Mouse (Mus musculus) limb, embryonic 14.5 days (tissue): ENCODE data around the gene Klhl1. TPM values are rescaled to one million over a fixed set of nuclear protein-coding genes. Genes with fewer than 3 reads are reported as not detected.

Experiments
- ATAC-seq: fragments of 200-750 bp; cut with Nextera tagmentation; 2 replicates; pipeline ENCODE4 v1.8.0; 2017; ENCODE audit warnings: low read depth, moderate number of reproducible peaks, moderate TSS enrichment; ENCODE audit not compliant: low FRiP score
- DNase-seq: peaks from one replicate; pipeline ENCODE4 v3.0.0-alpha.2; 2015; ENCODE audit warnings: low spot score
- H3K27ac ChIP-seq: fragments of 300-500 bp; sonication (generic); replicated peaks from 2 replicates; pipeline ENCODE4 v1.5.1; 2014; ENCODE audit warnings: low read depth, mild to moderate bottlenecking, low read length, moderate library complexity, mixed read lengths
- H3K27me3 ChIP-seq: fragments of 300-500 bp; sonication (generic); 2 replicates; pipeline ENCODE4 v1.6.1; 2014; ENCODE audit warnings: low read length, mixed read lengths; ENCODE audit not compliant: control insufficient read depth, insufficient read depth
- H3K36me3 ChIP-seq: fragments of 300-500 bp; sonication (generic); 2 replicates; pipeline ENCODE4 v1.6.1; 2014; ENCODE audit warnings: mild to moderate bottlenecking, low read length, moderate library complexity, mixed read lengths; ENCODE audit not compliant: control insufficient read depth, insufficient read depth
- H3K4me1 ChIP-seq: fragments of 300-500 bp; sonication (generic); 2 replicates; pipeline ENCODE4 v1.6.1; 2014; ENCODE audit warnings: antibody characterized with exemption, low read length, mixed read lengths; ENCODE audit not compliant: control insufficient read depth, insufficient read depth
- H3K4me2 ChIP-seq: fragments of 300-500 bp; sonication (generic); replicated peaks from 2 replicates; pipeline ENCODE4 v1.6.1; 2014; ENCODE audit warnings: low read depth, mild to moderate bottlenecking, low read length, moderate library complexity; ENCODE audit not compliant: severe bottlenecking
- H3K4me3 ChIP-seq: fragments of 300-500 bp; sonication (generic); replicated peaks from 2 replicates; pipeline ENCODE4 v1.5.1; 2014; ENCODE audit warnings: low read length
- H3K9ac ChIP-seq: fragments of 300-500 bp; sonication (generic); 2 replicates; pipeline ENCODE4 v1.6.1; 2014; ENCODE audit warnings: mild to moderate bottlenecking, low read depth, low read length, moderate library complexity; ENCODE audit not compliant: severe bottlenecking
- H3K9me3 ChIP-seq: fragments of 300-500 bp; sonication (generic); 2 replicates; pipeline ENCODE4 v1.6.1; 2016; ENCODE audit warnings: low read length; ENCODE audit not compliant: control insufficient read depth
- POLR2A ChIP-seq: fragments of 200-500 bp; IDR thresholded peaks from 2 replicates; pipeline ENCODE4 v1.8.0; 2012; ENCODE audit warnings: inconsistent platforms, mild to moderate bottlenecking, moderate library complexity, borderline replicate concordance; ENCODE audit not compliant: insufficient read depth, insufficient read length; ENCODE audit errors: extremely low read depth
- WGBS: fragments of 180-500 bp; shearing (Covaris S2); extraction: QIAGEN DNeasy Blood & Tissue Kit; methylation state at CpG from one replicate; pipeline ENCODE4 v1.1.7; 2014; 5-methylcytosine and 5-hydroxymethylcytosine counted together
- polyA plus RNA-seq, 2 experiments: library from polyadenylated mRNA; depleted of rRNA in 1 of 2; stranded (reverse) in 1 of 2; unstranded in 1 of 2; fragments of >200 nt; fragmentation: Nextera tagmentation in 1 of 2; extraction: Ambion mirVana in 1 of 2; gene quantifications; 2 replicates each; pipeline versions ENCODE4 v1.2.1 to v1.2.3; 2012 to 2014

Klhl1 gene
- polyA plus RNA-seq, 2 experiments: 0.12 to 0.14 TPM

- no peak for ATAC-seq
- H3K36me3 ChIP-seq: no peaks in the 10 kb centered on the region
- WGBS: 75% methylated on average over 2 of the region's 2 CpGs
- no peak overlapping the region for H3K4me2 ChIP-seq
- no peak overlapping the region for H3K9ac ChIP-seq
- no peak for DNase-seq
- no peaks in the 10 kb centered on the region for H3K4me1 ChIP-seq
- no peak for TF ChIP-seq POLR2A
- no peaks in the 10 kb centered on the region for H3K9me3 ChIP-seq
- H3K27ac ChIP-seq: no peak overlapping the region
- no peaks in the 10 kb centered on the region for H3K27me3 ChIP-seq
- H3K4me3 ChIP-seq: no peak overlapping the region
Observed at GRCm38 (mm10) chr14:96471812-96472211, 47.1 kb downstream of the Klhl1 start.

GRCm38 (mm10) chr14:96471336-96471735, 47.6 kb downstream of the Klhl1 start:
- Histone ChIP-seq H3K9ac (no peak overlapping the region), H3K4me2 (no peak overlapping the region), H3K27me3 (no peaks in the 10 kb centered on the region), H3K4me3 (no peak overlapping the region), H3K27ac (no peak overlapping the region), H3K9me3 (no peaks in the 10 kb centered on the region), H3K4me1 (no peaks in the 10 kb centered on the region), H3K36me3 (no peaks in the 10 kb centered on the region)
- no peak for TF ChIP-seq POLR2A
- no peak for ATAC-seq
- no peak for DNase-seq

GRCm38 (mm10) chr14:96461756-96462155, 57.1 kb downstream of the Klhl1 start:
- DNase-seq: no peak
- H3K4me3 ChIP-seq: no peak overlapping the region
- H3K4me1 ChIP-seq: no peaks in the 10 kb centered on the region
- no peak for TF ChIP-seq POLR2A
- no peak overlapping the region for H3K9ac ChIP-seq
- H3K27me3 ChIP-seq: no peaks in the 10 kb centered on the region
- H3K27ac ChIP-seq: no peak overlapping the region
- no peak for ATAC-seq
- H3K4me2 ChIP-seq: no peak overlapping the region
- H3K36me3 ChIP-seq: no peaks in the 10 kb centered on the region
- 62% methylated on average over 2 of the region's 2 CpGs for WGBS
- no peaks in the 10 kb centered on the region for H3K9me3 ChIP-seq

- DNase-seq (no peak), ATAC-seq (no peak)
- H3K9ac ChIP-seq: no peak overlapping the region
- no peaks in the 10 kb centered on the region for H3K9me3 ChIP-seq
- no peak overlapping the region for H3K27ac ChIP-seq
- no peak for TF ChIP-seq POLR2A
- no peak overlapping the region for H3K4me3 ChIP-seq
- no peak overlapping the region for H3K4me2 ChIP-seq
- H3K36me3 ChIP-seq: no peaks in the 10 kb centered on the region
- H3K4me1 ChIP-seq: no peaks in the 10 kb centered on the region
- H3K27me3 ChIP-seq: no peaks in the 10 kb centered on the region
Observed at GRCm38 (mm10) chr14:96392032-96392737, 126.7 kb downstream of the Klhl1 start.

- Histone ChIP-seq H3K9ac (no peak overlapping the region), H3K9me3 (no peaks in the 10 kb centered on the region), H3K4me2 (no peak overlapping the region), H3K4me1 (no peaks in the 10 kb centered on the region), H3K4me3 (no peak overlapping the region), H3K36me3 (no peaks in the 10 kb centered on the region), H3K27me3 (no peaks in the 10 kb centered on the region), H3K27ac (no peak overlapping the region)
- no peak for DNase-seq
- no peak for ATAC-seq
- WGBS: 88% methylated on average over 3 of the region's 3 CpGs
- no peak for TF ChIP-seq POLR2A
Observed at GRCm38 (mm10) chr14:96362727-96363126, 156.2 kb downstream of the Klhl1 start.
